Mouse (Mus musculus): Measurements from ENCODE around the gene Bub1b.

GRCm38 (mm10) chr2:118618013-118618412, 20.0 kb downstream of the Bub1b start:
- TF ChIP-seq CTCF (IDR thresholded peaks at IDR 0.05; ENCODE audit: extremely low read depth, insufficient read depth, low read length), result no peak
- no peak for TF ChIP-seq POLR2A (IDR thresholded peaks at IDR 0.05; ENCODE audit: extremely low read depth, insufficient read depth, low read length)
